Mouse (Mus musculus): Measurements from ENCODE around the gene Fbf1.

DNA sequence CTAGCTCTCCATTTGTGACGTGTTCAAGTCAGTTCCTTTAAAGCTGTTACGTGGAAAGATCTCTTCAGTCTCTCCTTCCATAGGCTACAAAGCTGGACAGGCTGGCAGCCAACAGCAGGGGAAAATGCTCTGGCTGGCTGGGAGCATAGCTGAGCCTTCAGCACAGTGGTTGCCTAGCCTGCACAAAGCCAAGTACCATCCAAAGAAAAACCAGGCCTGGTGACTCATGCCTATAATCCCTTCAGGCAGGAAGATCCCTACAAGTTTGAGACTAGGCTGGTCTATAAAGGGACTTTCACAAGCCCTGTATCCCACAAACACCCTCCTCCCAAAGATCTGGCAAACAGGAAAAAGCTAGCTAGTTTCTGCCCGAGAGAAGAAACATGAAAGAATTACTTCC is 17.9 kb upstream of the Fbf1 start:
- no peak for TF ChIP-seq POLR2A (IDR thresholded peaks at IDR 0.05; ENCODE audit: borderline replicate concordance, extremely low read depth, insufficient read depth, insufficient read length, poor library complexity, severe bottlenecking)
- no peak for TF ChIP-seq CTCF (IDR thresholded peaks at IDR 0.05; ENCODE audit: borderline replicate concordance, extremely low read depth, insufficient read depth, insufficient read length)

Data from brain, embryonic 14.5 days (tissue).